Comparison of ENCODE assay signal across 28 mouse cellular contexts in genomic region chr5:113422726-113423110, GRCm38 (mm10).
DNase-seq lines count a peak whose midpoint lies in the region; ATAC-seq and TF ChIP-seq lines count a peak whose summit lies in the region.
"Had no signal": no experiment of that assay in that cellular context is flagged by ENCODE, and none has a peak within 500 bp of the region (broad histone marks: within the 10 kb centered on the region; RNA-seq: fewer than 3 reads in every experiment).

No protein-coding gene starts in this region.

- H3K9me3 ChIP-seq in midbrain, embryonic 16.5 days (replicated peaks; ENCODE audit: control insufficient read depth, low read length, poor library complexity, severe bottlenecking): no peaks in the 10 kb centered on the region
- no peaks in the 10 kb centered on the region for H3K9me3 ChIP-seq in midbrain, embryonic 11.5 days (ENCODE audit: control insufficient read depth, low read length)
- H3K9me3 ChIP-seq in ES-Bruce4 (replicated peaks; ENCODE audit: control insufficient read depth, insufficient read depth, low read length, poor library complexity, severe bottlenecking): no peaks in the 10 kb centered on the region; the same call in 1 of the 2 replicates
- H3K9me3 ChIP-seq in forebrain, embryonic 12.5 days: no peaks in the 10 kb centered on the region
- H3K9me3 ChIP-seq: embryonic facial prominence, embryonic 12.5 days; embryonic facial prominence, embryonic 15.5 days; forebrain, embryonic 13.5 days; heart, embryonic 10.5 days; heart, embryonic 13.5 days had no signal

- WGBS in midbrain, embryonic 16.5 days: 93% methylated on average over 3 of the region's 3 CpGs
- WGBS in midbrain, embryonic 11.5 days: 89% methylated on average over 3 of the region's 3 CpGs
- 80% methylated on average over 3 of the region's 3 CpGs for WGBS in forebrain, embryonic 12.5 days

- ATAC-seq in midbrain, embryonic 16.5 days: no peak
- ATAC-seq in midbrain, embryonic 11.5 days (ENCODE audit: low FRiP score): no peak
- ATAC-seq in erythroblast, adult 5-6 weeks (replicated peaks; ENCODE audit: low FRiP score, poor library complexity, severe bottlenecking): no peak
- no peak for ATAC-seq in forebrain, embryonic 12.5 days (ENCODE audit: low FRiP score)
- ATAC-seq: forebrain, embryonic 13.5 days; forebrain, embryonic 16.5 days; hindbrain, postnatal 0 days; inflammation-experienced regulatory T-cells, adult 6 months had no signal

- H3K4me1 ChIP-seq in midbrain, embryonic 16.5 days (ENCODE audit: control insufficient read depth, insufficient read depth, low read length): peaks cover 14% of the 10 kb centered on the region
- 0 out of 2 replicates have a peak, but pooled peaks cover 3% of the 10 kb centered on the region for H3K4me1 ChIP-seq in midbrain, embryonic 11.5 days (ENCODE audit: control insufficient read depth, insufficient read depth, low read length)
- H3K4me1 ChIP-seq in ES-Bruce4 (ENCODE audit: control insufficient read depth, insufficient read depth, low read length): peaks cover 9% of the 10 kb centered on the region
- H3K4me1 ChIP-seq in forebrain, embryonic 12.5 days: peaks cover 17% of the 10 kb centered on the region
- H3K4me1 ChIP-seq: embryonic facial prominence, embryonic 15.5 days; heart, embryonic 10.5 days; heart, embryonic 13.5 days had no signal

- no peak overlapping the region for H3K4me3 ChIP-seq in midbrain, embryonic 16.5 days (ENCODE audit: low read depth, low read length)
- H3K4me3 ChIP-seq in midbrain, embryonic 11.5 days (ENCODE audit: low read depth, low read length): no peak overlapping the region
- H3K4me3 ChIP-seq in ES-Bruce4 (ENCODE audit: low read depth, low read length): no peak overlapping the region
- no peak overlapping the region for H3K4me3 ChIP-seq in forebrain, embryonic 12.5 days (replicated peaks)
- H3K4me3 ChIP-seq: embryonic facial prominence, embryonic 12.5 days; embryonic facial prominence, embryonic 15.5 days; erythroblast, embryonic 14.5 days; forebrain, embryonic 13.5 days; heart, adult 2 months; heart, embryonic 10.5 days; heart, embryonic 13.5 days had no signal

- H3K27me3 ChIP-seq in midbrain, embryonic 16.5 days (ENCODE audit: control insufficient read depth, insufficient read depth, low read depth, low read length): no peaks in the 10 kb centered on the region
- H3K27me3 ChIP-seq in midbrain, embryonic 11.5 days (ENCODE audit: control insufficient read depth, insufficient read depth, low read length): no peaks in the 10 kb centered on the region
- no peaks in the 10 kb centered on the region for H3K27me3 ChIP-seq in ES-Bruce4 (ENCODE audit: control insufficient read depth, insufficient read depth, low read length, poor library complexity, severe bottlenecking)
- H3K27me3 ChIP-seq in forebrain, embryonic 12.5 days: peaks cover 4% of the 10 kb centered on the region; the same call in 1 of the 2 replicates
- H3K27me3 ChIP-seq: embryonic facial prominence, embryonic 12.5 days; embryonic facial prominence, embryonic 15.5 days; forebrain, embryonic 13.5 days; heart, embryonic 13.5 days had no signal

- no peak for TF ChIP-seq POLR2A in ES-Bruce4 (IDR thresholded peaks at IDR 0.05; ENCODE audit: insufficient read depth, low read length)

- no peak for TF ChIP-seq CTCF in ES-Bruce4 (IDR thresholded peaks at IDR 0.05; ENCODE audit: low read depth, low read length)

- no peak overlapping the region for H3K9ac ChIP-seq in midbrain, embryonic 16.5 days (ENCODE audit: low read depth, low read length)
- H3K9ac ChIP-seq in midbrain, embryonic 11.5 days (ENCODE audit: low read length): no peak overlapping the region
- peak overlapping the region; percentile 47 for H3K9ac ChIP-seq in ES-Bruce4 (ENCODE audit: low read depth, poor library complexity, severe bottlenecking)
- no peak overlapping the region for H3K9ac ChIP-seq in forebrain, embryonic 12.5 days
- H3K9ac ChIP-seq: embryonic facial prominence, embryonic 15.5 days; forebrain, embryonic 13.5 days; heart, embryonic 13.5 days; hindbrain, embryonic 14.5 days had no signal

- no peak for DNase-seq in midbrain, embryonic 11.5 days (ENCODE audit: low spot score, missing footprints)
- peak; percentile 33 for DNase-seq in R1 (ENCODE audit: low read depth, low spot score)
- DNase-seq in layer of hippocampus, postnatal 36 days: no peak
- DNase-seq: adrenal gland, postnatal 10 days; B cell, adult 2 months; cerebellum, adult 11 months; cerebellum, adult 2 months; cerebellum, adult 9-11 months; cerebellum, postnatal 25 days; gastrocnemius, postnatal 10 days; gastrocnemius, postnatal 36 days; heart, adult 2 months; heart, postnatal 14 days; heart, postnatal 4 days had no signal

- H3K27ac ChIP-seq in midbrain, embryonic 16.5 days (ENCODE audit: low read length): peak overlapping the region; percentile 44
- H3K27ac ChIP-seq in midbrain, embryonic 11.5 days (ENCODE audit: low read depth, low read length): no peak overlapping the region
- H3K27ac ChIP-seq in ES-Bruce4 (ENCODE audit: insufficient read depth, low read length): 0 out of 2 replicates have a peak overlapping the region, but pooled peaks have one; percentile 3
- H3K27ac ChIP-seq in forebrain, embryonic 12.5 days: no peak overlapping the region
- H3K27ac ChIP-seq: embryonic facial prominence, embryonic 12.5 days; embryonic facial prominence, embryonic 15.5 days; forebrain, embryonic 13.5 days; heart, adult 2 months; heart, embryonic 10.5 days; heart, embryonic 13.5 days; hindbrain, embryonic 14.5 days; hindbrain, postnatal 0 days had no signal

- no peak overlapping the region for H3K4me2 ChIP-seq in midbrain, embryonic 16.5 days (ENCODE audit: low read length)
- H3K4me2 ChIP-seq in midbrain, embryonic 11.5 days: no peak overlapping the region
- H3K4me2 ChIP-seq in forebrain, embryonic 12.5 days: no peak overlapping the region
- H3K4me2 ChIP-seq: embryonic facial prominence, embryonic 12.5 days; embryonic facial prominence, embryonic 15.5 days; forebrain, embryonic 13.5 days; heart, embryonic 13.5 days; hindbrain, embryonic 14.5 days had no signal

- no peaks in the 10 kb centered on the region for H3K36me3 ChIP-seq in midbrain, embryonic 16.5 days (ENCODE audit: control insufficient read depth, insufficient read depth, low read length)
- H3K36me3 ChIP-seq in midbrain, embryonic 11.5 days (ENCODE audit: control insufficient read depth, insufficient read depth, low read length): no peaks in the 10 kb centered on the region
- no peaks in the 10 kb centered on the region for H3K36me3 ChIP-seq in ES-Bruce4 (ENCODE audit: control insufficient read depth, insufficient read depth, low read length, poor library complexity, severe bottlenecking)
- no peaks in the 10 kb centered on the region for H3K36me3 ChIP-seq in forebrain, embryonic 12.5 days (replicated peaks)
- H3K36me3 ChIP-seq: embryonic facial prominence, embryonic 12.5 days; embryonic facial prominence, embryonic 15.5 days; heart, embryonic 10.5 days; heart, embryonic 13.5 days had no signal

- no peak for TF ChIP-seq EP300 in ES-Bruce4 (IDR thresholded peaks at IDR 0.05; ENCODE audit: insufficient read depth, low read depth, low read length)

Comparison
In these comparisons a context has a peak if more than half of its experiments do, and no peak if none do; other contexts are left out.
1. H3K27ac ChIP-seq: peak in midbrain, embryonic 16.5 days (single experiment) and ES-Bruce4 (single experiment); none in midbrain, embryonic 11.5 days (single experiment) and forebrain, embryonic 12.5 days (single experiment).